Mouse (Mus musculus) neural tube, embryonic 12.5 days (tissue): Measurements from ENCODE around the gene Rapgef5. TPM values are rescaled to one million over a fixed set of nuclear protein-coding genes. Genes with fewer than 3 reads are reported as not detected.

ENCODE experiments used
- ATAC-seq: fragments of 200-750 bp; cut with Nextera tagmentation; 2 replicates; pipeline ENCODE4 v1.8.0; 2017; ENCODE audit warnings: low read depth, mild to moderate bottlenecking, moderate TSS enrichment, moderate library complexity; ENCODE audit not compliant: low FRiP score
- H3K27ac ChIP-seq: fragments of 300-500 bp; sonication (generic); 2 replicates; pipeline ENCODE4 v1.5.1; 2016
- H3K27me3 ChIP-seq: fragments of 300-500 bp; sonication (generic); replicated peaks from 2 replicates; pipeline ENCODE4 v1.6.1; 2016; ENCODE audit warnings: mild to moderate bottlenecking
- H3K36me3 ChIP-seq: fragments of 300-500 bp; sonication (generic); 2 replicates; pipeline ENCODE4 v1.6.1; 2016; ENCODE audit warnings: mild to moderate bottlenecking
- H3K4me1 ChIP-seq: fragments of 300-500 bp; sonication (generic); 2 replicates; pipeline ENCODE4 v1.6.1; 2016
- H3K4me2 ChIP-seq: fragments of 300-500 bp; sonication (generic); replicated peaks from 2 replicates; pipeline ENCODE4 v1.6.1; 2016; ENCODE audit warnings: mild to moderate bottlenecking
- H3K4me3 ChIP-seq: fragments of 300-500 bp; sonication (generic); 2 replicates; pipeline ENCODE4 v1.5.1; 2016
- H3K9ac ChIP-seq: fragments of 300-500 bp; sonication (generic); 2 replicates; pipeline ENCODE4 v1.6.1; 2016; ENCODE audit warnings: mild to moderate bottlenecking
- H3K9me3 ChIP-seq: fragments of 300-500 bp; sonication (generic); 2 replicates; pipeline ENCODE4 v1.6.1; 2016; ENCODE audit warnings: mild to moderate bottlenecking
- WGBS: fragments of 180-500 bp; shearing (Covaris S2); methylation state at CpG from one replicate; pipeline ENCODE4 v1.1.7; 2016; 5-methylcytosine and 5-hydroxymethylcytosine counted together
- polyA plus RNA-seq: library from polyadenylated mRNA; unstranded; fragments of >200 nt; fragmentation: Nextera tagmentation; extraction: Ambion mirVana; gene quantifications from 2 replicates; pipeline ENCODE4 v1.2.1, GENCODE M21; 2016

Rapgef5 gene
- polyA plus RNA-seq, 1 experiment from 2014 or later, result 35.8 TPM

DNA sequence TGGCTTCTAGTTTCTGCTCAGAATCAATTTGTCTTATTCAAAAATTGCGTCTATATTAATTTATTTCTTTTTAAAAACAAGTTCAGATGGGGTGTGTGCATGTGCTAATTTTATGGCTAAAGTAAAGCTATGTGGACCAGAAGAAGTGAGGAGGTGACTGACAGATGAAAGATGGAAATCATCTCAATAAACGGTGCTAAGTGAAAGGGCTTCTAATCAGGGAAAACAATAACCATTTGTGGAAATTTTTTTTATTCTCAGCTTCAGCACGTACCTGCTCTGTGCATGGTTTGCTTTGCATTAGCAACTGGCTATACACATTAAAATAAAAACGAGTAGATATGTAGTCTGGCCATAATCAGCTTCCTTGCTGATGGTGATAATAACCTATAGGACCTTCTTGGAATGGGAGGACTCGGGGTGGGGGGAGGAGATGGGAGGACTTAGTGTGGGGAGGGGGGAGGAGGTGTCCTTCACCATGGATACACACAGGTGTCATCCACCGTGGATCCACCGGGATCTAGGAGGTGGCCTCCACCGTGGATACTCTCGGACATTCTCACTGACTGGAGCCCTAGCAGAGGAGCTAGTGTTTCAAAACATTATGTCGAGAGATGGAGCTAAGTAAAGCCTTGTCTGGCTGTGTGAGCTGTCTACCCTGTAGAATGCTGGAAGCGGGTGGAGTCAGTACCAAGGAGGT is 221.2 kb downstream of the Rapgef5 start:
- no peak overlapping the region for H3K9ac ChIP-seq
- peaks cover 39% of the 10 kb centered on the region for H3K4me1 ChIP-seq
- H3K36me3 ChIP-seq, result peaks cover 6% of the 10 kb centered on the region; the same call in 1 of the 2 replicates
- no peaks in the 10 kb centered on the region for H3K9me3 ChIP-seq
- H3K4me2 ChIP-seq, result no peak overlapping the region
- no peak overlapping the region for H3K4me3 ChIP-seq
- ATAC-seq, result peak; percentile 31
- no peak overlapping the region; the same call in 1 of the 2 replicates for H3K27ac ChIP-seq
- WGBS, result 74% methylated on average over 11 of the region's 11 CpGs
- no peaks in the 10 kb centered on the region for H3K27me3 ChIP-seq

DNA sequence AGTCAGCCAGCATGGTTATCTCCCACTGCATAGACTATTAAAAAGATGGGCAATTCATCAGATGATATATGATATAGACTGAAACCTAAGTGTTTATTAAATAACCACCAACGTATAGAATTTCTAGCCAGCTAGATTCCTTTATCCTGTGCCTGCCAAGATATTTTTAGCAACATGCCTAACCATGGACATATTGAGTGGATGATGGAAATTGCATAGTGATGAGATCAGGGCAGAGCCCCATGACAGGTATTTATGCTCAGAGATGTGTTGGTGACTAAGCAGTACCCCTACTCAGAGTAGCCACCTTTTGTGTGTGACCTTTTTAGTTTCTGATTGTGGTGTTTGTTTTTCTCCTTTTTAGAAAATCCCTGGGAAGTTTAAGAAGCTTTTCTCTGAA is 226.2 kb downstream of the Rapgef5 start:
- no peak overlapping the region for H3K4me2 ChIP-seq
- peaks cover 22% of the 10 kb centered on the region for H3K4me1 ChIP-seq
- no peaks in the 10 kb centered on the region for H3K9me3 ChIP-seq
- H3K36me3 ChIP-seq, result peaks cover 17% of the 10 kb centered on the region; the same call in 1 of the 2 replicates
- H3K9ac ChIP-seq, result no peak overlapping the region
- ATAC-seq, result no peak
- H3K27me3 ChIP-seq, result no peaks in the 10 kb centered on the region
- WGBS, result 67% methylated on average over 1 of the region's 1 CpGs
- H3K4me3 ChIP-seq, result no peak overlapping the region
- no peak overlapping the region for H3K27ac ChIP-seq

DNA sequence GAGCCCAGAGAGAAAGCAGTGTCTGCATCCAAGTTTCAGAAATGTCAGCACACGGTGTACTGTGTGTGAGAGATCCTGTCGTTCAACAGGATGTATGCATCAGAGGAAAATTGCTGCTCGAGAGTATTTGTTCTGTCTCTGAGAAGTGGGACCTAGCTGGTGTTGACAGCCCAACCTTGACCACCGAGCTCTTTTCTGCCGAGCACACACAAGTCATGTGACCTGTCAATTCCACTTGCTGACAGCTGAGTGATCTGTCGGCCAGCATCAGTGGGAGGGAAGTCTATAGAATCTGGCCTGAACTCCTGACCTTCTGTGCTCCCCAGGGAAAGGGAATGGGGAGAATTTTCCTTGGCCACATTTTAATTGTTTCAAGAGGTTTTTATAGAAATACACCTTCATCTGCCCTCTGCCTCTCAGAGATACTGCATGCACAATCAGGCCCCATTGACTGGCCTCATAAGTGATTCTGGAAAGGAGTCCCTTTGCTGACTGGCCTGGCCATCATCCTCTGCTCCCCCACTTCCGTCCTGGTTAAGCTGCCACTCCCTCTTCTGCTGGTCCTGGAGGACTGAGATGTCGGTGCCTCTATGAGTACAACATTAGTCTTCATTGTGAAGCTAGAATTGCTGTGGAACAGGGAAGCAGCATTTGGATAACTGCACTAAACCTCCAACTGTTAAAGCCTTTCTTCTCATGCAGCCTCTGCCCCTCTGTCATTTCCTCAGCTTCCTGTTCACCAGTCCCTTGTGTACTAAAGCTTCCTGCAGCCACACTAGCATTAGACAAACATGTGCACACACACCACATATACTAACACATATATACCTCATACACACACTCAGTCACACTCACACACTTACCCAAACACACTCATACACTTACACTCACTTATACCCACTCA is 228.6 kb downstream of the Rapgef5 start:
- Histone ChIP-seq H3K27ac (no peak overlapping the region), H3K9me3 (no peaks in the 10 kb centered on the region), H3K4me3 (no peak overlapping the region), H3K9ac (no peak overlapping the region), H3K36me3 (peaks cover 27% of the 10 kb centered on the region; the same call in 1 of the 2 replicates), H3K4me1 (peaks cover 16% of the 10 kb centered on the region; the same call in 1 of the 2 replicates), H3K27me3 (no peaks in the 10 kb centered on the region), H3K4me2 (no peak overlapping the region)
- no peak for ATAC-seq
- 42% methylated on average over 8 of the region's 8 CpGs for WGBS

DNA sequence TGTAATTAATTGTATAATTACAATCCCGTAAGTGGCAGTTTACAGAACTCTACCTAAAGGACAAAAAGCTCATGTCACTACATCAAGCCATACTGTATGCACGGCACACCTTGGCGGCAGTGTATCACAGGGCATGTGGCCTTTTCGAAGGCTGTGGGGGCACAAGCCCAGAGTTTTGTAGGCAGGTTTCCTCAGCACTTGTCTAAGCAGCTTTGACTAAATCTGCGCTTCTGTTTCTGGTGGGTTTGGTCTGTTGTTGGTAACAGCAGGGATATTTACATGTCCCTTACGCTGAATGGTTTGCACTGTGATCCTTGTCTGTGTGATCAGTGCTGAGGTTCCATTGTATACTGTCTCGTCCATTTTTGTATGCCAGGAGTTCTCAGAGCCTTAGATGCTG is 230.3 kb downstream of the Rapgef5 start:
- Histone ChIP-seq H3K4me3 (no peak overlapping the region), H3K27me3 (no peaks in the 10 kb centered on the region), H3K36me3 (peaks cover 27% of the 10 kb centered on the region; the same call in 1 of the 2 replicates), H3K4me1 (peaks cover 17% of the 10 kb centered on the region), H3K9me3 (no peaks in the 10 kb centered on the region), H3K4me2 (no peak overlapping the region), H3K9ac (no peak overlapping the region), H3K27ac (no peak overlapping the region)
- WGBS, result 92% methylated on average over 7 of the region's 7 CpGs
- ATAC-seq, result no peak

DNA sequence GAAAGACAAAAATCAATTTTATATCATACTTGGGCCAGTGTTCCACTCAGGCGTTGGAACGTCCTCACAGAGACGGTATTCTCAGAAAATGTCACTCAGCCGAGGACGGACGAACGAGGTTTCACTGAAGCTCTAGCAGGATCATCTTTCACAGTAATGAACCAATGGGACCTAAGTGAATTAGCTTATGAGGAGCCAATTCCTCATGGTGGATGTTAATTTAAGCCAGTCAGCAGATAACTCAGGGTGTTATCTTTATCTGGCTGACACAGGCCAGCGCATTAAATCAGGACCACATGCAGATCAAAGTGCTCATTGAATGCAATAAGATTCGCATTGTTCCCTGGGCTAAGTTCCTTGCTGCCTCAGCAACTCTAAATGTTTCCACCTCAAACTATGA is 234.8 kb downstream of the Rapgef5 start:
- no peaks in the 10 kb centered on the region for H3K27me3 ChIP-seq
- H3K4me2 ChIP-seq, result peak overlapping the region; percentile 44
- H3K4me1 ChIP-seq, result peaks cover 19% of the 10 kb centered on the region
- no peaks in the 10 kb centered on the region for H3K9me3 ChIP-seq
- H3K4me3 ChIP-seq, result no peak overlapping the region
- 14% methylated on average over 9 of the region's 9 CpGs for whole genome bisulfite sequencing
- peak; percentile 57 for ATAC-seq
- H3K9ac ChIP-seq, result no peak overlapping the region
- H3K36me3 ChIP-seq, result peaks cover 25% of the 10 kb centered on the region; the same call in 1 of the 2 replicates
- peak overlapping the region; percentile 59; the same call in 1 of the 2 replicates for H3K27ac ChIP-seq

DNA sequence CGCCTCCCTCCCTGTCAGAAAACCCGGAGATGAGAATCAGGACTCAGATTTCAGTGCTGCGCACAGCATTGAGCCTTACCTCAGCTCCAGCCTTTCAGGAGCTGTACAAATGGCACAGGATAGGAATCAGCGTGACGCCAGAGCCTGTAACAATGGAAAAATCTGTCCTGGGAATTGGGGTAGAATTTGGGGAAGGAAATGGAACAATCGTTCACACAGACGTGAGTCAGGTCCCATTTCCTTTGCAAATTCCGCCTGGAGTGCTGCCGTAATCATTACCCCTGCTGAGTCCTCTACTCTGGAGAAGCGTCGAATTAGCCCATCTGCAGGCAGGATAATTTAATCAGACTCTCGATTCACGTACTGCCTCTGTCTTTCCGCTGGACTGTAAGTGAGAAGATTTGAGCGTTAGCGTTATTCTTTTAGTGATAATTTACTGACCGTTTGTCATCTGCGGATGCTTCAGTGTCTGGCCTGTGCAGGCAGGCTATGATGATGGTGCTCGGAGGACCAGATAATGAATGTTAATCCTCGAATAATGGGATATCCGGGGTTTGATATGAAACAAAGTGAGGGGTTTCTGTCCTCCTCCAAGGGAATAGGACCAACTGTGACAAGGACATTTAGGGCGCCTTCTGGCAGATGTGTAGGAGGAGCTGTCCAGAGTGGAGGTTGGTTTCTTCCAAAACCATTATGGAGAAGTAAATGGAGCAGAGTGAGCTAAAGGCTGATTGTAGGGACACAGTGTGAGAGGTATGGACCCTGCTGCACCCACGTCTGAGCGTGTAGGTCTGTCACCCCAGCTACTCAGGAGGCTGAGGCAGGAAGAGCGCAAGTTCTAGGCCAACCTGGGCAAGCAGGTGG is 235.5 kb downstream of the Rapgef5 start:
- Histone ChIP-seq H3K4me2 (peak overlapping the region; percentile 44), H3K9me3 (no peaks in the 10 kb centered on the region), H3K27me3 (no peaks in the 10 kb centered on the region), H3K4me3 (no peak overlapping the region), H3K36me3 (peaks cover 22% of the 10 kb centered on the region; the same call in 1 of the 2 replicates), H3K4me1 (peaks cover 19% of the 10 kb centered on the region), H3K27ac (peak overlapping the region; percentile 59; the same call in 1 of the 2 replicates), H3K9ac (no peak overlapping the region)
- ATAC-seq, result peak; percentile 65
- WGBS, result 26% methylated on average over 25 of the region's 25 CpGs

DNA sequence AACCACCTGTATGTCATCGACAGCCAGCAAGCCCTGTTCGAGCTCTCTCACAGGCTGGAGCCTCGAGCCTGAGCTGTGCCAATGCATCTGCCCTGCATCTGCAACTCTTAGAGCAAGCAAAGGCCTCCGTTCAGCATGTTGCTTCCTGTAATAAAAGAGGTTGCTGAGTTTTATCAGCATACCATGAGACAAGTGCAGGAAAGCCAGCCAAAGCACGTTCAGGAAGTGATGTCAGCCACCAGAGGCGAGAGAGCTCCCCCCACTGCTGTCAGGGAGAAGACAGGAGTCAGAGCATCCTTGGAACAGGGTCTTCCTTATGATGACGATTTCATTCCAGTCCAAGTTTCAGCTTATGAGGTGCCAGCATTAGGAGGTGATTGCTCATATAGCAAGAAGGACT is 239.7 kb downstream of the Rapgef5 start:
- no peak overlapping the region for H3K27ac ChIP-seq
- H3K4me1 ChIP-seq, result peaks cover 11% of the 10 kb centered on the region
- no peak overlapping the region for H3K4me2 ChIP-seq
- H3K36me3 ChIP-seq, result peaks cover 6% of the 10 kb centered on the region; the same call in 1 of the 2 replicates
- no peak overlapping the region for H3K4me3 ChIP-seq
- ATAC-seq, result no peak
- no peaks in the 10 kb centered on the region for H3K9me3 ChIP-seq
- whole genome bisulfite sequencing, result 70% methylated on average over 7 of the region's 7 CpGs
- no peak overlapping the region for H3K9ac ChIP-seq
- H3K27me3 ChIP-seq, result no peaks in the 10 kb centered on the region

DNA sequence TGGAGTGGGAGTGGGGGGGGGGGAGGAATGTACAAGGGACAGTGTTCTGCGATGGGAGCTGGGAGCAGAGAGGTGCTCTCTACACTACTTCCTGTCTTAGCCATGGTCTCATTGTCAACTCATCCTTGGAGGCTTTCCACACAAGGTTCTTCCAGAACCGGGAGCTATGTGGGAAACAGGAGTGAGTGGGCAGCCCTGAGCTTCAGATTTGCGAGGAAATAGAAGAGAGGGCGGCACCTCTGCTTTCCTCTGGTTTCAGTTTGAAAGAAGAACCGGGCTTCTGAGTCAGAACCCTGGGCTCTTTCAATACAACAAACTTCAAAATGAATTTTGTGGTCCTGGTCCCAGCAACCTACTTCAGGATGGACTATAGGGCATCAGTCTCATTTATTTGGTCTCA is 244.1 kb downstream of the Rapgef5 start:
- no peak overlapping the region for H3K4me2 ChIP-seq
- H3K36me3 ChIP-seq, result peaks cover 6% of the 10 kb centered on the region; the same call in 1 of the 2 replicates
- WGBS, result 89% methylated on average over 5 of the region's 5 CpGs
- H3K27me3 ChIP-seq, result no peaks in the 10 kb centered on the region
- no peak overlapping the region for H3K4me3 ChIP-seq
- H3K4me1 ChIP-seq, result no peaks in the 10 kb centered on the region
- no peak overlapping the region for H3K9ac ChIP-seq
- no peaks in the 10 kb centered on the region for H3K9me3 ChIP-seq
- no peak for ATAC-seq
- H3K27ac ChIP-seq, result no peak overlapping the region

DNA sequence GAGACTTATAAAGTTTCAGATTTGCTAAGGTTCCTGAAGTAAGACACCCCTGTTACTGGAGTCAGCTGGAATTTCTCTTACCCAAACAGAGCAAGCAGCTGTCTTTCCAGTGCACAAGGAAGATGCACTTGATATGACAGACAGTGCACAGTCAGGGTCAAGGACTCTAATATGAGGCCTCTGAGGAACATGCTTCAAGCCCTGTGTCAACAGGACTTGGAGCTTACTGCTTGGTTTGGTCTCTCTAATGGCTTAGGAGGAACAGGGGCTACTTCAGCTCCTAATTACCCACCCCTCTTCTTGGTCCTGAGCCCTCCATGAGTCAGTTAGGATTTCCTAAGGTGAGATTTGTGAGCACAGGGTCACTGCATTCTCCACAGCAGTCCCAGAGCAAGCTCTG is 244.6 kb downstream of the Rapgef5 start:
- H3K4me2 ChIP-seq, result no peak overlapping the region
- H3K27ac ChIP-seq, result no peak overlapping the region
- no peaks in the 10 kb centered on the region for H3K9me3 ChIP-seq
- no peak overlapping the region for H3K4me3 ChIP-seq
- H3K27me3 ChIP-seq, result no peaks in the 10 kb centered on the region
- H3K9ac ChIP-seq, result no peak overlapping the region
- no peaks in the 10 kb centered on the region for H3K4me1 ChIP-seq
- no peak for ATAC-seq
- peaks cover 2% of the 10 kb centered on the region; the same call in 1 of the 2 replicates for H3K36me3 ChIP-seq

DNA sequence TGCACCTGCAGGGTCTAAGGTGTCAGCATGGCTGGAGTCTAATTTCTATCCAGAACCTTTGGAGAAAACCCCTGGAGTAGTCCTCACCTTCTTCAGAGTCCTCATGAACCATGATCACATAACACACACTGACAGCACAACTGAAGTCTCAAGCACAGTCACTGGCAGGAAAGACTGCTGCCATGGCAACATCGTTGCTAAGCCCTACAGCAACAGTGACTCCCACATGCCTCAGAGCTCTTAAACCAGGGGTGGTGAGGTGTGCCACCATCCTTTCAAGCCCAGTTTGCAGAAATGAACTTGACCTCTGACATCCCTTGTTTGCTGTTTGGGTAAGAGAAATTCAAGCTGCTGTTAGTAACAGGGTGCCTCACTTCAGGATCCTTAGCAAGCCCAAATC is 245.4 kb downstream of the Rapgef5 start:
- Histone ChIP-seq H3K9me3 (no peaks in the 10 kb centered on the region), H3K4me3 (no peak overlapping the region), H3K27me3 (no peaks in the 10 kb centered on the region), H3K4me1 (no peaks in the 10 kb centered on the region), H3K36me3 (no peaks in the 10 kb centered on the region; the same call in 1 of the 2 replicates), H3K27ac (no peak overlapping the region), H3K4me2 (no peak overlapping the region), H3K9ac (no peak overlapping the region)
- no peak for ATAC-seq
- WGBS, result 46% methylated on average over 1 of the region's 1 CpGs

DNA sequence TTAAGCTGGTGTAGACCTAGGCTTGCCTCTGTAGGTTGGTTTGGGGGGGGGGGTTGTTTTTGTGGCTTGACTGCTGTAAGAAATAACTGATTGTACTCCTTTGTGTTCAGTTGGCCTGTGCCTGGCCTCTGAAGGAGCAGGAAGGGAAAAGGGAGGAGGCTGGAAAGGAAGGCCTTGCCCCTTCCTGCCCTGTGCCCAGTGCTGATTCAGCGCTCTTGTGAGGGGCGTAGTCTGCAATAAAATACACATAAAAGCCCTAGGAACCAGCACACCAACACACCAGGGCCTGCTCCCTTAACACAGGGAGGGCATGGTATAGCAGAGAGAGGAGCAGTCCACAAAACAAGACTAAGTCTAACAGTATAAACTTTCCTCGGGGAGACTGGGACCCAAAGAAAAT is 247.0 kb downstream of the Rapgef5 start:
- Histone ChIP-seq H3K4me3 (no peak overlapping the region), H3K27ac (no peak overlapping the region), H3K9ac (no peak overlapping the region), H3K4me2 (no peak overlapping the region), H3K36me3 (no peaks in the 10 kb centered on the region), H3K9me3 (no peaks in the 10 kb centered on the region), H3K4me1 (no peaks in the 10 kb centered on the region), H3K27me3 (no peaks in the 10 kb centered on the region)
- WGBS, result 63% methylated on average over 3 of the region's 3 CpGs
- no peak for ATAC-seq
